Mouse (Mus musculus) heart, adult 2 months (tissue): ENCODE results near the gene Mlh3.

Source experiments
- CTCF ChIP-seq: fragments of 200-600 bp; IDR thresholded peaks from 2 replicates; pipeline ENCODE4 v1.8.1; 2022; ENCODE audit warnings: antibody characterized with exemption, mild to moderate bottlenecking, moderate library complexity
- EP300 ChIP-seq: fragments of 200-500 bp; IDR thresholded peaks from 2 replicates; pipeline ENCODE4 v1.6.1; 2011; ENCODE audit warnings: low read depth, low read length, control low read depth; ENCODE audit not compliant: insufficient read depth
- POLR2A ChIP-seq: fragments of 200-500 bp; IDR thresholded peaks from 2 replicates; pipeline ENCODE4 v1.6.1; 2011; ENCODE audit warnings: mild to moderate bottlenecking, low read depth, low read length, control low read depth; ENCODE audit not compliant: insufficient read depth

- TF ChIP-seq CTCF (no peak), POLR2A (no peak), EP300 (no peak)
Observed at GRCm38 (mm10) chr12:85269821-85270220, 578 bp downstream of the Mlh3 start.
